Mouse (Mus musculus): ENCODE measurements around the gene Apba2.

The Apba2 gene

DNA sequence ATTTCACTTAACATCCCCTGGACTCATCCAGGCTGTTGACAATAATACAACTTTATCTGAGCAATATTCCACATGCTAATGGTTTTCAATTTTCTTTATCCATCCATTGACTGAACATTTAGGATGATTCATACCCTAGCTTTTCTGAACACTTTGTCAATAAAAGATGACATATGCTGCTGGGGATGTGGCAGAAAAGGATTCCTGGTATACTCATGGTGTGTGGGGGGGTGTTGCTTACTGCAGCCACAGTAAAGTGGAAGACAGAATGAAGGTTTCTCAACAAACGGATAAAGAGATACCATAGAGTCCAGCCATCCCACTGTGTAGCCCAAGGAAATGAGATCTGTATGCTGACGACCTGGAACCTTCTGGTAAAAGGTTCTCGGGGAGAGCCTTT lies 150.5 kb downstream of the Apba2 start:
- no peak for DNase-seq (ENCODE audit: low read depth, low spot score)

DNA sequence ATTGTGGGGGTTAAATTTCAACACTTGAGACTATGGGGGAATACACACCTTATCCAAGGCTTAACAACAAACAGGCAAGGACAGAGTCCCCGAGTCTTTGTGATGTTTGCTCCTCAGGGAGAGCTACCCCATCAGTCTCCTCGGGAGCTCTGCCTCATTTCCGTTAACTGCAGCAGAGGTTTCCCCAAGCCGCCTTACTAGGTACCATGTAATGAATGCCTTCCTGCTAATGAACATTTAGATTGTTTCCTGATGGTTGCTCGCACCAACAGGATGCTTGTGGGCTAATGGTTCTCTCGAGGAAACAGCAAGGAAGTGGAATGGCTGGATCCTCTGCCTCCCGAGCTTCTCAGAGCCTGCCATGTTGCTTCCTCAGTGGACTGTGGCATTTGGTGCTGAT lies 155.3 kb downstream of the Apba2 start:
- DNase-seq (ENCODE audit: low read depth, low spot score): no peak

DNA sequence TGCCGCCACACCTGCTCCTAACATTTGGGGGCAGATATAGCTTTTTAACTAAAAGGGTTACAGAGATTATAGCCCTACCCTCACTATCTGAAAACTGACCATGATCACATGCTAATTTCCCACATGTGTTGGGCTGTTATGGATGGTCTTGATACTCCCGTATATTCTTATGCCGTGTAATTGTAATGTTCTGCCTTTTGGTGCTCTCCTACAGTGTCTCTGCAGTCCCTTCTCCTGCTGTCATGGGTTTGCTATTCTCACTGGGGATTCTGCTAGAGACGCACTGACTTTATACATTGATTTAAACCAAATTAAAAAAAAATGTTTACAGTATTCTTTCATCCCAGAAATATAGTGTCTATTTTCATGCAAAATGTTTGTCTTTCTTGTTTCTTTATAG lies 157.4 kb downstream of the Apba2 start:
- DNase-seq (ENCODE audit: low read depth, low spot score): no peak

DNA sequence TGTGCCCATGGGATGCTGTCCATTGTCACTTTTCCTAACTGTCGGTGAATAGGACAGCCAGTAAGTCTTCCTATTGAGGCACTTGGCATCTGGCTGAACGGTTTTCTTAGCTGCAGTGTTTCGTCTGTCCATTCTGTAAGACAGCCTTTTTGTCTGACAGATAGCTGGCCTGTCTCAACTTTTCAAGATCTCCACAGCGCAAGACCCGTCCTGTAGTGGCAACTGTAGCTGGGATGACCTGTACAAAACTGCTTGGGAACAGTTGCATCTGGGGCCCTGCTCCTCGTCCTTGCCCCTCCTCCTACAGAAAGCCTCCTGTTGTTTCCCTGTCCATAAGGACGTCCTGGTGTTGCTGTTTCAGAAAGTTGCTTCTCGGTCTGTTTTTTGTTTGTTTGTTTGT lies 157.8 kb downstream of the Apba2 start:
- no peak for DNase-seq (ENCODE audit: low read depth, low spot score)

DNA sequence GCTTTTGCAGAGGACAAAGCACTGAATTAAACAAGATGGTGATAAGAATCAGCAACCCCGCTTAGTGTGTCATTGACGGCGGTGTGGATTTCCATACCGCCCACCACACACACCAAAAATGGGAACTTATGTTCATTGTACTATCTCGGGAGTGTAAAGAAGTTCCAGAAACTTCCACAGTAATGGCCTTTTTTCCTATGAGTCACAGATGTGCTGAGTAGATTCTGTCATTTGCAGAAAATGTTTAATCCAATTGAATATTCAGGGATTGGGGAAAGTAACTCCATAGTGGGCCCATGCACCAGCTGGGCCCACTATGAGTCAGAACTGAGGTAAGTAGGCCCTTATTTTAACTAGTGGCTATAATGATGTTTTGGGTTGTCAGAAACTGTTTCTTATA lies 161.0 kb downstream of the Apba2 start:
- no peak for DNase-seq (ENCODE audit: low read depth, low spot score)

DNA sequence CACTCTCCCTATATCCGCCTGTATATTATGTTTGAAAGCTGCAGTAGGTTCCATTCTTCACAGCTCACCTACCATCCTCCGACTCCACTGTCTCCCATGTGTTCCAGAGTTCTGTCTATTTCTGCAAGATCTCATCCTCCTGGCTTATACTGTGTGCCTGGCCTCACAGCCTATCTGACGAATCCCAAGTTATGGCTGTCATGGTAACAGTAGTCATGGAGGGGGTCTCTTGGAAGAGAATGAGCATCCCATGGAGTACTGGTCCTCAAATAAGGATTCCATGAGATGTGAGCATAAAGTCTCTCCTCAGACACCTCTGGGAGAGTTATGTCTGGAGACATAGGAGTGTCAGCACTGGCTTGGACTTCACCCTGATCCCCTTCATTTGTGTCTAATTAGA lies 162.1 kb downstream of the Apba2 start:
- no peak for DNase-seq (ENCODE audit: low read depth, low spot score)

DNA sequence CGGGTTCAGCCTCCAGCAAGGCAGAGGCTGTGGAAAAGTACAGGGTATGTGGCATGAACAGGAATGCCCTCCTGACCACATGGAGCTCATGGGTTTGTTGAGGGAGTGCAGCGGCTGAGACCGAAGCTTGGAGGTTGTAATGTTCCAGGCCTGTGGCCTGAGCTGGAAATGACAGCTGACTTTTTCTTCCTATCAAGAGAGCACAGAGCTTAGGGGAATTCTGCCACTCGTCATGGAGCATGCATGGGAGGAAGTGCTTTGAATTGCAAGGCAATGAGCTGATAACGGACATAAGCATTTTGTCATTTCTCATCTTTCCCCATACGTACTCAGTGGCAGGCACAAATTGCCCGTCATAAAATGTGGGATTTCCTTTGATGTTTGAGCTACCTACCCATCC lies 163.6 kb downstream of the Apba2 start:
- DNase-seq (ENCODE audit: low read depth, low spot score): no peak

DNA sequence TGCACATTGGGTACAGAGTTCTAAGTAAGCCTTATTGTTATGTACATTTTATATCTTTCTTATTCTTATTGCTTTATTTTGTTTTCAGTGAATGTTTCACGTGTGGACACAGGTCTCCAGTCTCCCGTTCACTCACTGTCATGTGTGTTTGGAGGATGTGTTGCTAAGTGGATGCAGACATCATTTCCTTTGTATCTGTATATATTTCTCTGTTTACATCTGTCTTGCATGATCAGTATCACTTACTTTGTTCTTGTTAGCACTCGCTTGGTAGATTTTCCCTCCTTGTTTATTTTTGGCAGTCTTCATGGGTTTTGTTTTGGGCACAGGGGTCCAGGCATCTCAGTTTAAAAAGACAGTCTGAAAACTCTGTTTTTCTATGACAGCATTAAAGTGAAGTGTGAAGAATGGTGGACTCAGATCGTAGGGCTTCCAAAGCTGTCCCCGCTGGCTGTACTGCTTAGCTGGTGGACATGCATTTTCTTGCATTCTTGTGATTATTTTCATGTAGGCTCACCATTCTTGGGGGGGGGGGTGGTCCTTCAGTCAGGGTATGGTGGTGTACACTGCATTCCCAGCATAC lies 164.3 kb downstream of the Apba2 start:
- no peak for DNase-seq (ENCODE audit: low read depth, low spot score)

DNA sequence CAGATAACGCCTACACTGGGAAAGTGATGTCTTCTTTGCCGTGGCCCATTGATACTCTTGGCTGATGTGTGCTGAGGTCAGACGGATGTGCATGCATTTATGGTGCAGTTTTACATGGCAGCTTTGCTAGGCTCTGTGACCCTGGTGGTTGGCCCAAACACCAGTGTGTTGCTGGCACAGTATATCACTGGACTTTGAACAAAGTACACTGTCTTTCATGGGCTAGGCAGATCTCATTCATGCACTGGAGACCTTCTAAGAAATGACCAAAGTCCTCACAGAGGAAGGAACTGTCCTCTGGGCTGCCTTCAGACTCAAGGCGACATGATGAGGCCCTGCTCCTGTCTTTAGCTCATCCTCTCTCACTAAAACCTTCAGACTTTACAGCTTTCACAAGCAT lies 166.5 kb downstream of the Apba2 start:
- no peak for DNase-seq (ENCODE audit: low read depth, low spot score)

DNA sequence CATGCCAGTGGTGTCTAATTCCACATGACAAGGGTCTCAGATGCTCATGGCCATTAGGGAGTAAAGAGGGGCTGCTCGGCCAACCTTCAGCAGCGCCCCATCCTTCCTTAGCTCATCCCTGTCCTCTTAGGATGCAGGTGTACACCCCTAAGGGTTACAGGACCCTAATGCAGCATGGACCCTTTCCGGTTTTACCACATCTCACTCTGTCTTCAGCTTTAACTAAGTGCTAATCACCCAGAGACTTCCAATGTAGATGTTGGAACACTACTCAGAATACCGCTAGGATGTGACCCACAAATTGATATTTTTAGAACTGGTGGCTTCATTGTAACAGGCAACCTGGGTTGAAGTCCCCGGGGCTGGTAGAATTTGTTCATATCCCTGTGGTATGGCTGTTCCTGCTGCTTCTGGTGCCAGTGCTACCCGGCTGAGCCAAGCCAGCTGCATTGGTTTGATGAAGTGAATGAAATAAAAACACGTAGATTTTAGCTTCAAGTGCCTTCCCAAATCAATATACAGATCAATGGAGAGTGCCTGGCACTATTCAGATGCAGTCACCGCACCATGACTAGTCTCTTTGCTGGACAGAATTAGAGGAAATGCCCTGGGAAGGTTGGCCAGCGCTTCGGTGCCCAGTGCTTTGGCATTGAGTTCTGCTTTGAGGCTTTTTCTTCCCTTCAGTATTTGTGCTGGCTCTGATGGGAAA lies 178.4 kb downstream of the Apba2 start:
- no peak for DNase-seq (ENCODE audit: low read depth, low spot score)

DNA sequence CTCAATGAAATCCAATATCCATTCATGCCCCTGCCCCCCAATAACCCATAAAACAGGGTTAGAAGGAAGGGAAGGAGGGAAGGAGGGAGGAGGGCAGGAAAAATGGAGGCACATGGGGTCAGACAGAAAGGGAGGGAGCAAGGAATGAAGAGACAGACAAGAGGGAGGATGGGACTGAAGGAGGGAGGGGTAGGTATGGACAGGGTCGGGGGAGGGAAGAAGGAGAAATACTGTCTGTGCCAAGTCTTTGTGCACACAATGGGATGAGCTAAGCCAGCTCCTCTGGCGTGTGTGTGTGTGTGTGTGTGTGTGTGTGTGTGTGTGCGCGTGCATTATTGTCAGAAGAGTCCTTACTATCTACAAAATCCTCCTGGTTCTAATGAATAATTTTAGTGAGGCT lies 183.4 kb downstream of the Apba2 start:
- no peak for DNase-seq (ENCODE audit: low read depth, low spot score)

DNA sequence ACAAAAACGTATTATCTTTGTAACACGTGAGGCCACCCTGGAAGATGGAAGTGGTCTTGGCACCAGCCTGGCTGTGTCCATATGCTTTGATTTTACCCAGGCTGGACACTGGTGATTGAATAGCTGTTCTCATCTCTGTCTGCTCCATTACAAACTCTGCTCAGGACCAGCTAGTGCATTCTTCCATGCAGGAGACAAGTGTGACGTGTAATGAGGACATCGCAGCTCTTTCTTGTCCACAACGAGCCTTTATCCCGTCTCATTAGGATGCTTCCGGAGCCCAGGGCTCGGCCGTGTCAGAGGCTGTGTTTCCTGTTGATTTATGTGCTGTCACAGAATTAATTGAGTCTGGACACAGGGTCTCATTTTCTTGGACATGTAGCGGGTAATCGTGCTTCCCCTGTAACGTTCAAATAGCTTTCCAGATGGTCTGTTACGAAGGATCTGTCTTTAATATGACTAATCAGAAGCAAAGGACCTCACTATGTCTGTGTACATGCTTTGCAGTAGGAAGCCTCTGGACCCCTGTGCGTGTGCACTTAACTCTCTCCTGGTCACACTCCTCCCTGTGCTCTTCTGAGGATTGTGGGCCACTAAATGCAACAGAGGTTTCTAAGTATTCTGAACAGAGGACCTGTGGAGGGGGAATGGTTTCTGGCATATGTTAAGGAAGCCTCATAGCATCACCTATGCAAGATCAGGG lies 186.8 kb downstream of the Apba2 start:
- DNase-seq (ENCODE audit: low read depth, low spot score): no peak

DNA sequence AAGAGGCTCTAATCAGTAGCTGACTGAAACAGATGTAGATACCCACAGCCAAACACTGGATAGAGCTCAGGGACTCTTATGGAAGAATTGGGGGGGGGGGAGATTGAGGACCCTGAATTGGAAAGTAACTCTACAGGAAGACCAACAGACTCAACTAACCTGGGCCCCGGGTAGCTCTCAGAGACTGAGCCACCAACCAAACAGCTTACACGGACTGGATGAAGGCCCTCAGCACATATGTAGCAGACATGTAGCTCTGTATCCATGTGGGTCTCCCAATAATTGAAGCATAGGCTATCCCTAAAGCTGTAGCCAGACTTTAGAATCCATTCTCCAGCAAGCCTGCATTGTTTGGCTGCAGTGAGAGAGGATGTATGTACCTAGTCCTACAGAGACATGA lies 190.3 kb downstream of the Apba2 start:
- no peak for DNase-seq (ENCODE audit: low read depth, low spot score)

DNA sequence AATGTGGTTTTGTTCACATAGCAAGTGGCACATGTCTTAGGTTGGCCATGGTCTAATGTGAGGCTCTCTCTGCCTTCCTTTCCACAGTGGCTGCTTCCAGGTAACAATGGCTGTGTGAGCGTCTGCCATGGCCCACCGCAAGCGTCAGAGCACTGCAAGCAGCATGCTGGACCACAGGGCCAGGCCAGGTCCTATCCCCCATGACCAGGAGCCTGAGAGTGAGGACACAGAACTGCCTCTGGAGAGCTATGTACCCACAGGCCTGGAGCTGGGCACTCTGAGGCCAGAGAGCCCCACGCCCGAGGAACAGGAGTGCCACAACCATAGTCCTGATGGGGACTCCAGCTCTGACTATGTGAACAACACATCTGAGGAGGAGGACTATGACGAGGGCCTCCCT lies 193.4 kb downstream of the Apba2 start:
- no peak for DNase-seq (ENCODE audit: low read depth, low spot score)

DNA sequence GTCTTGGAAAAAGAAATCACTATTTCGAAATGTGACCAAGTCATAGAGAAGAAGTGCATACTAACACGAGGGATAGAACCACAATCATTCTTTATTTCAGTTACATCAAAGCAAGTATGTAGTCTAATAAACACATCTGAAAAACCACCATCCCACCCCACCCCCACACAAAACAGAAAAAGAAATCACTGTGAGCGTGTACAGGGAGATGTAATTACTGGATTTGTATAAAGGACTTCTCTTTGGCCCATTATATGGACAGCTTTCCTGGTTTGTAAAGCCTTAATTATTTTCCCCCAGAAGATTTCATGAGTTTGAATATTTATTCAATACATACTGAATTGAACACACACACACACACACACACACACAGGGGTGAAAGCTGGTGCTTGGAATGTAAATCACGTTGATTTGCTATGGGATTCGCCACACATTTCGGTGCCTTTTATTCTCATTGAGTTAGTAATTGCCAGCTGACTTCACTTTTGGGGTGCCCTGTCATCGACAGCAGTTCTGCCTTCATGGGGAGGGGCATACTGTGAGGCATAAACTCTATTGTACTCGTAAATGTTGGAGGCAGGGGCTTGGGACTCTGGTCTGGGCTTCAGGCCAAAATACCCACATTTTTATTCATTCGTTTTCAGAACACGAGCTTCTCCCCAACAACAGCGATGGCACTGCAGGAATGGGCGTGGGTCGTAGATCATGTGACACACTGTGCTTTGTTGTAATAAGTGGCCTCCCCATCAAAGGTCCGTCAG lies 195.2 kb downstream of the Apba2 start:
- DNase-seq (ENCODE audit: low read depth, low spot score): no peak

DNA sequence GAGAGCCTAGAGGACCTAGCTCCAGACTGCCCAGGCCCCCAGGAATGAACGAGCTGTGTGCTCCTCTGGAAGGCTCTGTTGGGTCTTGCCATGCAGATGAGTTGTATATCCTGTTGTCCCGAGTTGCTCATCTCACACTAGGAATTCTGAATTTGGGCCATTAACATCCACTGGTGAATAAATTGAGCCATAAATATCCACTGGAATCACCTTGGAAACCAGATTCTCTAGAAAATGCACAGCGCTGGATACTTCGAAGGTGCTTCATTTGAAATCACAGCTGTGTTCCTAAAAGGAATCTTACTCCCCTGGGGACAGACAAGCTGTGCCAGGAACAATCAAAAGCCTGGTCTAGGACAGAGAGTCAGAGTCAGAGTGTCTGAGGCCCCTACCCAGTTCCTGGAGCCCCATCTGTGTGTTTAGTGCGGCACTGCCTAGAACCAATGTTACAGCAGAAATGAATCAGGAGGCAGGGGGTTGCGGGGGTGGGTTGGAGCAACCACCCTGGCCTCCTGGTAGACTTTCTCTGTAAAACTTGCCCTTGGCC lies 196.4 kb downstream of the Apba2 start:
- no peak for DNase-seq (ENCODE audit: low read depth, low spot score)

DNA sequence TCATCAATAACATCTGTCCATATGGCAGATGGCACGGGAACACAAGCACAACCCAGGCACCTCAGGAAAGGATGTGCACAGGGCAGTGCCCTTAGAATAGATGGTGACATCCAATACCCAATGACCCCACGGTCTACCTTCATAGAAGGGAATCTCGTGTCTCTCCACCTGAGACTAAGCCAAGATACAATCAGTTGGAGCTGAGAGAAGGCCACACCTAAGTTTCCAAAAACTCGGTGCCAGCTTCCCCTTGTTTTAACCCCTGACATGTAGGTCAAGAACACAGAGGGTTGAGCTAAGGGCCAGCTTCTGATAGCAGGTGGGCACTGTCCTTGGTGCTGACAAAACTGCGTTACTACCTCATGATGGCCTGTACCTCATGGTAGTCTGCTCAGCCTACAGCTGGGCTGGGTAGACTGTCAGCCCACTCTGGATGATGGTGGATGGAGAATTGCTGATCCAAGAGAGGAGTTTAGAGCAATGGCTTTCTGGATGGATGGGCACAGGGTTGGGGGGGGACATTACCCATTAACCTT lies 202.6 kb downstream of the Apba2 start:
- DNase-seq (ENCODE audit: low read depth, low spot score): peak; percentile 35

DNA sequence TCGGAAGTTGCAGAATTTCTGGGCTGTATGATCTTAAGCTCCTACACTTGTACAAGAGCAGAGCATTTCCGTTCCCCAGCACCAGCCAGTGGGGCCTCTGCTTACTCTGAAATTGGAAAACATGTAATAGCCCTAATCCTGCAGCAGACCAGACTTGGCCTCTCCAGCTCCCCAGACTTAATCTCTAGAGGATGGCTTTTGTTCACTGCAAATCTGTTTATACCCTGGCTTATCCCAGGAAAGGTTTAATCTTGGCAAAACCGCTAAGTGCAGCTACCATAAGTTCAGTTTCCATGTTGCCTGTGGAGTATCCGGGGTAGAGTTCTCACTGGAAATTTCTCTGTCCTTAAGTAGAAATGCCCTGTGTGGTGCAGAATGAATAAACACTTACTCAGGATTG lies 206.7 kb downstream of the Apba2 start:
- no peak for DNase-seq (ENCODE audit: low read depth, low spot score)

DNA sequence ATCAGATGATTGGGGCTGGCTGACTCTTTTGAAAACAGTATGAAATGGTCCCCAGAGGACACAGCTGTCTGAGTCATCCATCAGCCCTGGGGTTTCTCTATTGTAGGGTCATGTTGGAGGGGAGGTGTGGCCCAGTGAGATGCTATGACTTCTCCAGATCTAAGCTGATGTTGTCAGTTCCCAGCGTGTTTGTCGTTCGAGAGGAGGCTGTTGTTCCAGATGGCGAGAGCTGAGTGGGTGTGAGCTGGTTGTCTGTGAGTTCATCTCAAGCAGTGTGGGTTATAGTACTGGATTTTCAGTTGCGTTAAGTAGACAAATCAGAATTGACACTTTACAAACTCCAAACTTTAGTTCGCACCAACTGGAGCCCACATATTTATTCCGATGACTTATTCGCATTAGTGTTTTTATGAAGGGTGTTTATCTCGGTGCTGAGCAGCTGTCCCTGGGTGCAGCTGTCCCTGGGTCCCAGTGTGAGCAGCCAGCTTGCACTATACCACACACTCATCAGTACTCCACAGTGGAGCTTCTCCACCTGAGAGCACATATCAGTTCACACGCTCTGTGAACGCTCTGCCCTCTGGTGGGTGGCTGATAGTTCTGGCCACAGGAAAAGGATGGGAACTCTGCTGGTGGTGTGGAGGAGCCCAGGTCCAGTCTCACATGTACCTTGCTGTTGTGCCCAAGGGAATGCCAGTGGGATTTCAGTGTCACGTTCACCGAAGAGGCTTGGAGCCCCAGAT lies 208.2 kb downstream of the Apba2 start:
- no peak for DNase-seq (ENCODE audit: low read depth, low spot score)

DNA sequence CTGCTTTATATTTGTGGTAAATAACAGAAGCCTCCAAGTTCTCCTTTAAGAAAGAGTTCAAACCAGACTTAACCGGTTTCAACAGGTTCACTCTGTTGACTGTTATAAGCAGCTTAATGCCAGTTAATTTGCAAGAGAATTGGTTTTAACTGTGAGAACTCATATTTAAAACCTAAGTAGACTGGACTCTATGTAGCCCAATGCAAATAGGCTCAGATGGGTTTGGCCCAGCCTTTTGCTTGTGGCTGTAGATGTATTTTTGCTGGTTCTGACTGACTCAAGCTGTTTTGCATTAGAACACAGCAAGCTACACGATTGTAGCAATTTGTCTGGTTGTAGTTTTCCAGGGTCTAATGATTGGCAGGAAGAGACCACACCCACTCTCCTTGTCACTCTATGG lies 214.8 kb downstream of the Apba2 start:
- peak; percentile 73 for DNase-seq (ENCODE audit: low read depth, low spot score)

DNA sequence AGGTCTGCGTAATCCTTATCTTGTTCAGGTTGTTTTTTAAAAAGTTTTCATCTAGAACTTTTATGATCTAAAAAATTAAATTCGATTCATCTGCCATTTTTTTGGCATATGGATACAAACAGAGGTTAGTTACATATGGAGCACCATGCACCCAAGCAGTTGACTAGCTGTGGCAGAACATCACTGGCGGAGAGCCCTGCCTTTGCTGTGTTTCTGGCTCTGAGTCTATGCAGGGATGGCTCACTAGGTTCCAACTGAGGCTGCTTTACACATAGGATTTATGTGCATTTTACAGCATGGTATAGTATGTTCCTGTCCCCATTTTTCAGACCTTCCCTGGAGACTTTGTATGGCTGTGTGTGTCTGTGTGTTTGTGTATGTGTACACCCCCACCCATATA lies 221.8 kb downstream of the Apba2 start:
- DNase-seq (ENCODE audit: low read depth, low spot score): no peak

Data from ES-CJ7 (cell line).